In the genomic region with DNA sequence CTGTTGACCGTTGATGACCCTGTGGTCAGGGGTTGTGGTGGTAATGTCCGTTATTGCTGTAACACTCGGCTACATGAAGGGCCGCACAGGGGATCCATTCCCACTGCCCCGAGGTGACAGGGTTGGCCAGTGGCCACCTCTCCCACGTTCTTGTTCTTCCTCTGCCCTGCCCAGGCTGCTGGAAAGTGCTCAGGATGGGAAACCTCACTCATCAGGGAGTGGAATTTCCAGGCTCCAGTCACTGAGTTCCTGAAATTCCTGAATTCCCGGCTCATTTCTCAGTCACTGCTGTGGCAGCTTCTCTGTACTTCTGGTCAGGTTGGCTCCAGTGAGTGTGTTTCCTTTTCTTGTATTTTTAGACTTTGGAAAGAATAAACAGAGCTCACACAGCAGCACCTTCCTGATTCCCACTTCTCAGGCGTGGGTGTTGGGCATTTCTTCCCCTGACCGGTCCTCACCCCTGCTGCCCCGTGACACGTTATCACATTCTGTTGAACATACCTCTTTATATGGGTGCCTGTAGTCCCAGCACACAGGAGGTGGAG, we compare ENCODE assay signal across 7 mouse cellular contexts. TPM values are rescaled to one million over a fixed set of nuclear protein-coding genes. Genes with fewer than 3 reads are reported as not detected.
DNase-seq lines count a peak whose midpoint lies in the region; ATAC-seq and TF ChIP-seq lines count a peak whose summit lies in the region.

No protein-coding gene starts in this region.

- no peak for TF ChIP-seq CTCF in bone marrow, adult 2 months (IDR thresholded peaks at IDR 0.05; ENCODE audit: control insufficient read depth, insufficient read depth, low read length)
- no peak for TF ChIP-seq CTCF in thymus, adult 2 months (IDR thresholded peaks at IDR 0.05; ENCODE audit: borderline replicate concordance, control insufficient read depth, extremely low read depth, insufficient read depth, low read length, poor library complexity)

- H3K27ac ChIP-seq in bone marrow, adult 2 months (ENCODE audit: control insufficient read depth, insufficient read depth, low read depth, low read length, poor library complexity): peak overlapping the region; percentile 38
- peak overlapping the region; percentile 12; the same call in 1 of the 2 replicates for H3K27ac ChIP-seq in embryonic facial prominence, embryonic 12.5 days
- no peak overlapping the region for H3K27ac ChIP-seq in thymus, adult 2 months (ENCODE audit: control insufficient read depth, insufficient read depth, low read length)

- no peak for TF ChIP-seq POLR2A in bone marrow, adult 2 months (IDR thresholded peaks at IDR 0.05; ENCODE audit: borderline replicate concordance, control insufficient read depth, low read depth, low read length)
- no peak for TF ChIP-seq POLR2A in thymus, adult 2 months (IDR thresholded peaks at IDR 0.05; ENCODE audit: control insufficient read depth, extremely low read depth, insufficient read depth, low read length, poor library complexity)

- H3K27me3 ChIP-seq in embryonic facial prominence, embryonic 12.5 days: no peaks in the 10 kb centered on the region
- no peaks in the 10 kb centered on the region for H3K27me3 ChIP-seq in thymus, adult 2 months (ENCODE audit: control insufficient read depth, insufficient read depth, low read length)

- WGBS in bone marrow, adult 2 months: 29% methylated on average over 11 of the region's 11 CpGs
- 35% methylated on average over 11 of the region's 11 CpGs for WGBS in embryonic facial prominence, embryonic 12.5 days
- WGBS in thymus, adult 2 months: 75% methylated on average over 11 of the region's 11 CpGs

- no peak for ATAC-seq in embryonic facial prominence, embryonic 12.5 days (ENCODE audit: insufficient number of reproducible peaks, insufficient read depth, low FRiP score, low TSS enrichment)

- DNase-seq in heart, postnatal 4 days: peak; percentile 70
- DNase-seq in lung, postnatal 25 days (ENCODE audit: low spot score): peak; percentile 59
- DNase-seq in layer of hippocampus, postnatal 36 days: no peak
- no peak for DNase-seq in thymus, adult 2 months
- DNase-seq in left cerebral cortex, adult 9 months (ENCODE audit: low spot score in 2 of 2): no peak

- H3K9ac ChIP-seq in embryonic facial prominence, embryonic 12.5 days: no peak overlapping the region

- no peaks in the 10 kb centered on the region for H3K36me3 ChIP-seq in embryonic facial prominence, embryonic 12.5 days
- no peaks in the 10 kb centered on the region for H3K36me3 ChIP-seq in thymus, adult 2 months (ENCODE audit: control insufficient read depth, insufficient read depth, low read length)

- H3K4me2 ChIP-seq in embryonic facial prominence, embryonic 12.5 days (replicated peaks): no peak overlapping the region

- H3K9me3 ChIP-seq in embryonic facial prominence, embryonic 12.5 days: no peaks in the 10 kb centered on the region

- no peak overlapping the region for H3K4me3 ChIP-seq in bone marrow, adult 2 months (replicated peaks; ENCODE audit: control insufficient read depth, low read depth, low read length)
- no peak overlapping the region for H3K4me3 ChIP-seq in embryonic facial prominence, embryonic 12.5 days
- H3K4me3 ChIP-seq in thymus, adult 2 months (ENCODE audit: control insufficient read depth, insufficient read depth, low read length): no peak overlapping the region

- H3K4me1 ChIP-seq in bone marrow, adult 2 months (ENCODE audit: control insufficient read depth, insufficient read depth, low read length): peaks cover 6% of the 10 kb centered on the region
- H3K4me1 ChIP-seq in embryonic facial prominence, embryonic 12.5 days: peaks cover 10% of the 10 kb centered on the region
- no peaks in the 10 kb centered on the region for H3K4me1 ChIP-seq in thymus, adult 2 months (replicated peaks; ENCODE audit: control insufficient read depth, insufficient read depth, low read length)

RNA-seq across cellular contexts. Expression of a gene that starts 15.0 kb away (rescaled TPM):
- polyA plus RNA-seq in bone marrow, adult 2 months (2011; ENCODE audit: insufficient read depth, insufficient read length, low replicate concordance, missing spikeins): 1.8 and 2.3 TPM in 2 replicates
- 0.57 and 0.91 TPM in 2 replicates for polyA plus RNA-seq in embryonic facial prominence, embryonic 12.5 days (2016; fragmentation: Nextera tagmentation; extraction: Ambion mirVana)
- total RNA-seq in heart, postnatal 4 days (2021): 1 to 10 TPM; 1.5 TPM
- total RNA-seq in layer of hippocampus, postnatal 36 days (2021): 1 to 10 TPM; 7.2 to 7.6 TPM
- 2.6 and 2.8 TPM in 2 replicates for polyA plus RNA-seq in thymus, adult 2 months (2012; rRNA removed)

RNA-seq across cellular contexts. Expression of a gene that starts 15.8 kb away (rescaled TPM):
- polyA plus RNA-seq in bone marrow, adult 2 months (2011; ENCODE audit: insufficient read depth, insufficient read length, low replicate concordance, missing spikeins): not detected in 2 replicates
- 1.1 and 1.2 TPM in 2 replicates for polyA plus RNA-seq in embryonic facial prominence, embryonic 12.5 days (2016; fragmentation: Nextera tagmentation; extraction: Ambion mirVana)
- total RNA-seq in heart, postnatal 4 days (2021): under 1 TPM; 0.38 to 0.55 TPM
- total RNA-seq in layer of hippocampus, postnatal 36 days (2021): 10 to 100 TPM in 1 of 2 experiments, 1 to 10 TPM in 1; 8.0 to 10.1 TPM
- 0.04 and 0.09 TPM in 2 replicates for polyA plus RNA-seq in thymus, adult 2 months (2012; rRNA removed)

RNA-seq across cellular contexts. Expression of a gene that starts 29.5 kb away (rescaled TPM):
- 52.3 and 81.0 TPM in 2 replicates for polyA plus RNA-seq in bone marrow, adult 2 months (2011; ENCODE audit: insufficient read depth, insufficient read length, low replicate concordance, missing spikeins)
- polyA plus RNA-seq in embryonic facial prominence, embryonic 12.5 days (2016; fragmentation: Nextera tagmentation; extraction: Ambion mirVana): 28.8 and 29.8 TPM in 2 replicates
- 10 to 100 TPM; 57.6 to 59.6 TPM for total RNA-seq in heart, postnatal 4 days (2021)
- 10 to 100 TPM; 87.5 to 92.0 TPM for total RNA-seq in layer of hippocampus, postnatal 36 days (2021)
- 59.7 and 65.5 TPM in 2 replicates for polyA plus RNA-seq in thymus, adult 2 months (2012; rRNA removed)

RNA-seq across cellular contexts. Expression of a gene that starts 35.8 kb away (rescaled TPM):
- polyA plus RNA-seq in bone marrow, adult 2 months (2011; ENCODE audit: insufficient read depth, insufficient read length, low replicate concordance, missing spikeins): 0.74 TPM in 1 of 2 replicates, not detected in the other
- polyA plus RNA-seq in embryonic facial prominence, embryonic 12.5 days (2016; fragmentation: Nextera tagmentation; extraction: Ambion mirVana): 25.1 and 26.3 TPM in 2 replicates
- 10 to 100 TPM; 11.0 to 12.8 TPM for total RNA-seq in heart, postnatal 4 days (2021)
- total RNA-seq in layer of hippocampus, postnatal 36 days (2021): 1 to 10 TPM in 1 of 2 experiments, under 1 TPM in 1; 0.88 to 1.0 TPM
- polyA plus RNA-seq in thymus, adult 2 months (2012; rRNA removed): 2.1 and 3.1 TPM in 2 replicates

Comparison
In these comparisons a context has a peak if more than half of its experiments do, and no peak if none do; other contexts are left out.
1. DNase-seq: peak in heart, postnatal 4 days (single experiment) and lung, postnatal 25 days (single experiment); none in layer of hippocampus, postnatal 36 days (0 of 2), thymus, adult 2 months (single experiment) and left cerebral cortex, adult 9 months (0 of 2).